Comparison of ENCODE assay signal across 23 mouse cellular contexts in the genomic region with DNA sequence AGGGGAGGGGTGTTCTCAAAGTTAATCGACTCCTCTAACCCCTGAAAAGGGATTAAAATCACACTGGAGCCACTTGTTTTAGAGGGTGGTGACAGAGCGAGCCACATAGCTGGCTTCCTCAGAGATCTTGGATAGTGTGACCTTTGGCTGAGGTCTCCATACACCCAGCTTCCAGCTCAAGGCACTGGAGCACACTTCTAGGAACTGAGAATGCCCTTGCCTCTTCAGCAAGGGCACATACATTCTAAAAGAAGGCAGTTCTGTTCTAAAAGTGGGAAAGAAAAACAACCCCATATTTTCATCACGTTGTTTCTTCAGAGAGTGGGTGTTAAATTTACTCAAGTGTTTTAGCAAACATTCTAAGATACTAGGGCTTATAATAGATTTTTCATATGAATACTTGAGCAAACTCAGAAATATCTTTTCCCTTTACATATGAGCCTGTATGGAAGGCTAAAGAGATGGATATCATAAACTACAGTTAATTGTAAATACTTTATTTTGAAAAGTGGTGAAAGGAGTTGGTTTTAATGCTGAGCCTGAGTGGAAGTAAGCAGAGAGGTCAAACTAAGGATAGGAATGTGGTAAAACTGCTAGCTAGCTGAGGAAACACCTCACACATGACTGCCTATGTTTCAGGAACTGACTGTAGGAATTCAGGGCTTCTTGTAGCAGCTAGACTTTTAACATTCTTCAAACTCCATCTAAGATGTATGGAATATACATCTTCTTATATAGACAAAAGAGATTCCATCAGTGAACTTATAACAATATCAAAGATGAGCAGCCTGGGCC. TPM values are rescaled to one million over a fixed set of nuclear protein-coding genes. Genes with fewer than 3 reads are reported as not detected.
DNase-seq lines count a peak whose midpoint lies in the region; ATAC-seq and TF ChIP-seq lines count a peak whose summit lies in the region.
"Had no signal": no experiment of that assay in that cellular context is flagged by ENCODE, and none has a peak within 500 bp of the region (broad histone marks: within the 10 kb centered on the region; RNA-seq: fewer than 3 reads in every experiment).

No protein-coding gene starts in this region.

- no peak overlapping the region for H3K4me3 ChIP-seq in lung, embryonic 14.5 days (ENCODE audit: low read depth, low read length)
- H3K4me3 ChIP-seq in lung, adult 2 months (replicated peaks; ENCODE audit: extremely low read depth, low read depth, low read length): no peak overlapping the region
- H3K4me3 ChIP-seq in lung, embryonic 16.5 days (ENCODE audit: low read length): no peak overlapping the region
- H3K4me3 ChIP-seq in stomach, embryonic 14.5 days (ENCODE audit: low read depth, low read length): no peak overlapping the region
- H3K4me3 ChIP-seq in stomach, postnatal 0 days (ENCODE audit: low read depth, low read length): no peak overlapping the region
- no peak overlapping the region for H3K4me3 ChIP-seq in stomach, embryonic 15.5 days (replicated peaks)
- H3K4me3 ChIP-seq: embryonic facial prominence, embryonic 10.5 days; embryonic facial prominence, embryonic 12.5 days; forebrain, embryonic 13.5 days; forebrain, embryonic 15.5 days had no signal

- H3K4me2 ChIP-seq in lung, embryonic 14.5 days: no peak overlapping the region
- no peak overlapping the region for H3K4me2 ChIP-seq in lung, embryonic 16.5 days (ENCODE audit: low read depth, low read length)
- no peak overlapping the region for H3K4me2 ChIP-seq in stomach, embryonic 14.5 days (replicated peaks; ENCODE audit: low read depth, low read length)
- H3K4me2 ChIP-seq in stomach, postnatal 0 days (replicated peaks; ENCODE audit: low read depth): no peak overlapping the region
- H3K4me2 ChIP-seq in stomach, embryonic 15.5 days: no peak overlapping the region
- H3K4me2 ChIP-seq: embryonic facial prominence, embryonic 12.5 days; forebrain, embryonic 13.5 days; forebrain, embryonic 15.5 days had no signal

- no peak for TF ChIP-seq CTCF in lung, embryonic 14.5 days (IDR thresholded peaks at IDR 0.05; ENCODE audit: low read depth)
- TF ChIP-seq CTCF in lung, adult 2 months (IDR thresholded peaks at IDR 0.05; ENCODE audit: insufficient read depth, low read length): no peak
- TF ChIP-seq CTCF in stomach, postnatal 0 days (IDR thresholded peaks at IDR 0.05; ENCODE audit: low read depth): no peak

- H3K9me3 ChIP-seq in lung, embryonic 14.5 days (ENCODE audit: low read depth, low read length): no peaks in the 10 kb centered on the region
- no peaks in the 10 kb centered on the region for H3K9me3 ChIP-seq in lung, embryonic 16.5 days (ENCODE audit: control insufficient read depth, low read length)
- no peaks in the 10 kb centered on the region for H3K9me3 ChIP-seq in stomach, embryonic 14.5 days (ENCODE audit: control insufficient read depth, low read depth, low read length)
- no peaks in the 10 kb centered on the region for H3K9me3 ChIP-seq in stomach, postnatal 0 days (ENCODE audit: control insufficient read depth, low read length)
- no peaks in the 10 kb centered on the region for H3K9me3 ChIP-seq in stomach, embryonic 15.5 days
- H3K9me3 ChIP-seq: embryonic facial prominence, embryonic 10.5 days; embryonic facial prominence, embryonic 12.5 days; forebrain, embryonic 13.5 days; forebrain, embryonic 15.5 days had no signal

- peak; percentile 92 for ATAC-seq in lung, embryonic 14.5 days (ENCODE audit: insufficient read depth)
- ATAC-seq in lung, embryonic 16.5 days (ENCODE audit: low read depth): peak; percentile 94
- ATAC-seq in stomach, embryonic 14.5 days (ENCODE audit: insufficient number of reproducible peaks, insufficient read depth, low FRiP score, low read depth): peak; percentile 46; the same call in 1 of the 2 replicates
- ATAC-seq in stomach, postnatal 0 days (ENCODE audit: low FRiP score, low TSS enrichment): no peak
- peak; percentile 10; the same call in 1 of the 2 replicates for ATAC-seq in stomach, embryonic 15.5 days (ENCODE audit: insufficient read depth, low FRiP score, low read depth)
- ATAC-seq: activated CD4-positive, CD25-positive, alpha-beta regulatory T cell, adult 4 months; forebrain, embryonic 13.5 days; forebrain, embryonic 15.5 days had no signal

- DNase-seq in lung, embryonic 14.5 days: peak; percentile 36
- no peak for DNase-seq in lung, adult 2 months
- DNase-seq in lung, postnatal 4 days: no peak
- no peak for DNase-seq in stomach, postnatal 0 days (ENCODE audit: low spot score)
- DNase-seq in retina, embryonic 14.5 days (ENCODE audit: low spot score): no peak
- DNase-seq: adrenal gland, adult 8-10 months; adrenal gland, postnatal 14 days; adrenal gland, postnatal 36 days; cerebellum, adult 11-12 months; cerebellum, adult 2 months; cerebellum, adult 9-10 months; cerebellum, postnatal 10 days; cerebellum, postnatal 25 days had no signal

- no peak for TF ChIP-seq EP300 in stomach, postnatal 0 days (optimal IDR thresholded peaks at IDR 0.05)

- no peaks in the 10 kb centered on the region for H3K27me3 ChIP-seq in lung, embryonic 14.5 days (ENCODE audit: insufficient read depth, low read length)
- no peaks in the 10 kb centered on the region for H3K27me3 ChIP-seq in lung, embryonic 16.5 days (ENCODE audit: control insufficient read depth, insufficient read depth, low read depth, low read length)
- no peaks in the 10 kb centered on the region for H3K27me3 ChIP-seq in stomach, embryonic 14.5 days (ENCODE audit: control insufficient read depth, insufficient read depth, low read length)
- no peaks in the 10 kb centered on the region for H3K27me3 ChIP-seq in stomach, postnatal 0 days (ENCODE audit: control insufficient read depth, insufficient read depth, low read length)
- no peaks in the 10 kb centered on the region for H3K27me3 ChIP-seq in stomach, embryonic 15.5 days (replicated peaks)
- H3K27me3 ChIP-seq: embryonic facial prominence, embryonic 12.5 days; forebrain, embryonic 13.5 days; forebrain, embryonic 15.5 days had no signal

- H3K36me3 ChIP-seq in lung, embryonic 14.5 days (ENCODE audit: insufficient read depth): no peaks in the 10 kb centered on the region
- no peaks in the 10 kb centered on the region for H3K36me3 ChIP-seq in lung, embryonic 16.5 days (ENCODE audit: control insufficient read depth, insufficient read depth, low read length)
- no peaks in the 10 kb centered on the region for H3K36me3 ChIP-seq in stomach, embryonic 14.5 days (ENCODE audit: control insufficient read depth, insufficient read depth, low read length)
- H3K36me3 ChIP-seq in stomach, postnatal 0 days (ENCODE audit: control insufficient read depth, insufficient read depth, low read length): no peaks in the 10 kb centered on the region
- H3K36me3 ChIP-seq in stomach, embryonic 15.5 days: no peaks in the 10 kb centered on the region
- H3K36me3 ChIP-seq: embryonic facial prominence, embryonic 10.5 days; embryonic facial prominence, embryonic 12.5 days; forebrain, embryonic 15.5 days had no signal

- H3K27ac ChIP-seq in lung, embryonic 14.5 days (ENCODE audit: low read depth): peak overlapping the region; percentile 51
- peak overlapping the region; percentile 55 for H3K27ac ChIP-seq in lung, embryonic 16.5 days (ENCODE audit: low read length)
- no peak overlapping the region for H3K27ac ChIP-seq in stomach, embryonic 14.5 days (ENCODE audit: low read length)
- no peak overlapping the region for H3K27ac ChIP-seq in stomach, postnatal 0 days (replicated peaks)
- H3K27ac ChIP-seq in stomach, embryonic 15.5 days: no peak overlapping the region
- H3K27ac ChIP-seq: embryonic facial prominence, embryonic 10.5 days; embryonic facial prominence, embryonic 12.5 days; forebrain, embryonic 13.5 days; forebrain, embryonic 15.5 days had no signal

- 34% methylated on average over 3 of the region's 3 CpGs for WGBS in lung, embryonic 14.5 days
- 46% methylated on average over 3 of the region's 3 CpGs for WGBS in lung, adult 2 months
- WGBS in lung, embryonic 16.5 days: 32% methylated on average over 3 of the region's 3 CpGs
- 55% methylated on average over 3 of the region's 3 CpGs for WGBS in stomach, embryonic 14.5 days
- WGBS in stomach, postnatal 0 days: 43% methylated on average over 3 of the region's 3 CpGs
- WGBS in stomach, embryonic 15.5 days: 59% methylated on average over 3 of the region's 3 CpGs

- no peaks in the 10 kb centered on the region for H3K4me1 ChIP-seq in lung, embryonic 14.5 days (ENCODE audit: insufficient read depth)
- no peaks in the 10 kb centered on the region for H3K4me1 ChIP-seq in lung, adult 2 months (ENCODE audit: control insufficient read depth, insufficient read depth, low read length)
- H3K4me1 ChIP-seq in lung, embryonic 16.5 days (replicated peaks; ENCODE audit: control insufficient read depth, insufficient read depth, low read length): no peaks in the 10 kb centered on the region
- H3K4me1 ChIP-seq in stomach, embryonic 14.5 days (ENCODE audit: control insufficient read depth, insufficient read depth, low read length): no peaks in the 10 kb centered on the region
- no peaks in the 10 kb centered on the region for H3K4me1 ChIP-seq in stomach, postnatal 0 days (replicated peaks; ENCODE audit: control insufficient read depth, insufficient read depth)
- H3K4me1 ChIP-seq in stomach, embryonic 15.5 days: no peaks in the 10 kb centered on the region
- H3K4me1 ChIP-seq: embryonic facial prominence, embryonic 10.5 days; embryonic facial prominence, embryonic 12.5 days; forebrain, embryonic 13.5 days; forebrain, embryonic 15.5 days had no signal

- no peak for TF ChIP-seq POLR2A in lung, adult 2 months (IDR thresholded peaks at IDR 0.05; ENCODE audit: borderline replicate concordance, extremely low read depth, low read depth, low read length)

- no peak overlapping the region for H3K9ac ChIP-seq in lung, embryonic 14.5 days
- no peak overlapping the region for H3K9ac ChIP-seq in lung, embryonic 16.5 days (ENCODE audit: low read length)
- H3K9ac ChIP-seq in stomach, embryonic 14.5 days (replicated peaks; ENCODE audit: low read depth, low read length): no peak overlapping the region
- H3K9ac ChIP-seq in stomach, postnatal 0 days (ENCODE audit: low read length): no peak overlapping the region
- no peak overlapping the region for H3K9ac ChIP-seq in stomach, embryonic 15.5 days
- H3K9ac ChIP-seq: embryonic facial prominence, embryonic 12.5 days; forebrain, embryonic 13.5 days; forebrain, embryonic 15.5 days had no signal

RNA-seq across cellular contexts. Expression of gene Impg1, which starts 14.6 kb away (rescaled TPM):
- polyA plus RNA-seq in lung, embryonic 14.5 days (2014; fragmentation: Nextera tagmentation; extraction: Ambion mirVana): 0.05 TPM in 1 of 2 replicates, not detected in the other
- polyA plus RNA-seq in lung, adult 2 months (2012; rRNA removed): 0.03 TPM in 1 of 2 replicates, not detected in the other
- polyA plus RNA-seq in lung, embryonic 16.5 days (2015; fragmentation: Nextera tagmentation; extraction: Ambion mirVana): 0.08 and 0.09 TPM in 2 replicates
- 0.07 TPM in 1 of 2 replicates, not detected in the other for polyA plus RNA-seq in stomach, embryonic 14.5 days (2014; fragmentation: Nextera tagmentation; extraction: Ambion mirVana)
- polyA plus RNA-seq in stomach, postnatal 0 days (2015; fragmentation: Nextera tagmentation; extraction: Ambion mirVana): 0.59 and 0.76 TPM in 2 replicates
- 0.05 TPM in 2 replicates for polyA plus RNA-seq in stomach, embryonic 15.5 days (2015; fragmentation: Nextera tagmentation; extraction: Ambion mirVana)
- polyA plus RNA-seq: C2C12; embryonic facial prominence, embryonic 10.5 days; embryonic facial prominence, embryonic 12.5 days; forebrain, embryonic 11.5 days; forebrain, embryonic 13.5 days; forebrain, embryonic 15.5 days had no signal

Comparison
In these comparisons a context has a peak if more than half of its experiments do, and no peak if none do; other contexts are left out.
1. H3K27ac ChIP-seq: peak in lung, embryonic 14.5 days (single experiment) and lung, embryonic 16.5 days (single experiment); none in stomach, embryonic 14.5 days (single experiment), stomach, postnatal 0 days (single experiment) and stomach, embryonic 15.5 days (single experiment).